Mouse (Mus musculus) forebrain, embryonic 16.5 days (tissue): ENCODE results near the gene Impdh1. TPM values are rescaled to one million over a fixed set of nuclear protein-coding genes. Genes with fewer than 3 reads are reported as not detected.

Experiments used
- ATAC-seq: fragments of 200-750 bp; cut with Nextera tagmentation; 2 replicates; pipeline ENCODE4 v1.8.0; 2017; ENCODE audit warnings: mild to moderate bottlenecking, moderate library complexity
- H3K27ac ChIP-seq: fragments of 300-500 bp; sonication (generic); 2 replicates; pipeline ENCODE4 v1.5.1; 2014; ENCODE audit warnings: low read length, control low read depth
- H3K27me3 ChIP-seq: fragments of 300-500 bp; sonication (generic); replicated peaks from 2 replicates; pipeline ENCODE4 v1.6.1; 2014; ENCODE audit warnings: low read length; ENCODE audit not compliant: control insufficient read depth, insufficient read depth
- H3K36me3 ChIP-seq: fragments of 300-500 bp; sonication (generic); 2 replicates; pipeline ENCODE4 v1.6.1; 2014; ENCODE audit not compliant: control insufficient read depth, insufficient read depth
- H3K4me1 ChIP-seq: fragments of 300-500 bp; sonication (generic); replicated peaks from 2 replicates; pipeline ENCODE4 v1.6.1; 2014; ENCODE audit warnings: low read length; ENCODE audit not compliant: control insufficient read depth, insufficient read depth
- H3K4me2 ChIP-seq: fragments of 300-500 bp; sonication (generic); 2 replicates; pipeline ENCODE4 v1.6.1; 2014; ENCODE audit warnings: mild to moderate bottlenecking, low read length, control low read depth
- H3K4me3 ChIP-seq: fragments of 300-500 bp; sonication (generic); replicated peaks from 2 replicates; pipeline ENCODE4 v1.5.1; 2014; ENCODE audit warnings: mild to moderate bottlenecking, low read length, control low read depth
- H3K9ac ChIP-seq: fragments of 300-500 bp; sonication (generic); replicated peaks from 2 replicates; pipeline ENCODE4 v1.6.1; 2014; ENCODE audit warnings: low read depth, low read length, control low read depth
- H3K9me3 ChIP-seq: fragments of 300-500 bp; sonication (generic); 2 replicates; pipeline ENCODE4 v1.6.1; 2016; ENCODE audit warnings: low read length; ENCODE audit not compliant: control insufficient read depth
- WGBS: fragments of 180-500 bp; shearing (Covaris S2); extraction: QIAGEN DNeasy Blood & Tissue Kit; methylation state at CpG from one replicate; pipeline ENCODE4 v1.1.7; 2014; 5-methylcytosine and 5-hydroxymethylcytosine counted together
- polyA plus RNA-seq: library from polyadenylated mRNA; unstranded; fragments of >200 nt; fragmentation: Nextera tagmentation; extraction: Ambion mirVana; gene quantifications from 2 replicates; pipeline ENCODE4 v1.2.1, GENCODE M21; 2015

Impdh1 gene
- polyA plus RNA-seq, 1 experiment from 2014 or later, result 74.5 TPM

DNA sequence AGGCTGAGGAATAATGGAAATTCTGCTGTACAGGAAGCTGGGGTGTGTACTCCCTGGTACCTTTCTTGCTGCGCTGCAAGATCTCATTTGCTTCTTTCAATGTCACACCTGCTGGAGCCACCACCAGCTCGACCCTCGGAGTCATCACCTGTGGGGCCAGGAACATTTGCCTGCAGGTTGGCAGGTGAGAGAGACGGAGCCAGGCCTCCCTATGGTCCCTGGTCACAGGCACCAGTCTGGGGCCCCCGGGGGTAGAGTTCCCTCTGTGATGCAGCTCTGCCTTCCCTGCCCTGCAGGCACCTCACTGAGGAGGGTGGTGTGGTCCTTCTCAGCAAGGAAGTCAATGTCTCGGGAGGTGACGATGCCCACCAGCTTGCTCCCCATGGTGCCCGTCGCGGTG is 10.2 kb downstream of the Impdh1 start:
- Histone ChIP-seq H3K9me3 (no peaks in the 10 kb centered on the region), H3K36me3 (no peaks in the 10 kb centered on the region; the same call in 1 of the 2 replicates), H3K4me1 (peaks cover 20% of the 10 kb centered on the region), H3K4me3 (no peak overlapping the region), H3K27ac (no peak overlapping the region), H3K9ac (no peak overlapping the region), H3K27me3 (no peaks in the 10 kb centered on the region), H3K4me2 (no peak overlapping the region)
- 92% methylated on average over 10 of the region's 10 CpGs for WGBS
- no peak for ATAC-seq

GRCm38 (mm10) chr6:29204932-29205614 is 11.1 kb downstream of the Impdh1 start:
- no peak overlapping the region for H3K4me3 ChIP-seq
- no peak overlapping the region for H3K9ac ChIP-seq
- H3K27me3 ChIP-seq, result no peaks in the 10 kb centered on the region
- no peak overlapping the region for H3K4me2 ChIP-seq
- no peaks in the 10 kb centered on the region for H3K9me3 ChIP-seq
- H3K27ac ChIP-seq, result no peak overlapping the region
- H3K4me1 ChIP-seq, result peaks cover 12% of the 10 kb centered on the region
- peak; percentile 43 for ATAC-seq
- no peaks in the 10 kb centered on the region; the same call in 1 of the 2 replicates for H3K36me3 ChIP-seq
- WGBS, result 55% methylated on average over 15 of the region's 15 CpGs

- no peak overlapping the region for H3K4me3 ChIP-seq
- H3K27ac ChIP-seq, result no peak overlapping the region
- no peaks in the 10 kb centered on the region for H3K27me3 ChIP-seq
- no peak overlapping the region for H3K9ac ChIP-seq
- peaks cover 3% of the 10 kb centered on the region for H3K4me1 ChIP-seq
- no peaks in the 10 kb centered on the region; the same call in 1 of the 2 replicates for H3K36me3 ChIP-seq
- 91% methylated on average over 6 of the region's 6 CpGs for WGBS
- ATAC-seq, result no peak
- H3K9me3 ChIP-seq, result no peaks in the 10 kb centered on the region
- H3K4me2 ChIP-seq, result no peak overlapping the region
These were observed 12.1 kb downstream of the Impdh1 start for GRCm38 (mm10) chr6:29203861-29204585.

DNA sequence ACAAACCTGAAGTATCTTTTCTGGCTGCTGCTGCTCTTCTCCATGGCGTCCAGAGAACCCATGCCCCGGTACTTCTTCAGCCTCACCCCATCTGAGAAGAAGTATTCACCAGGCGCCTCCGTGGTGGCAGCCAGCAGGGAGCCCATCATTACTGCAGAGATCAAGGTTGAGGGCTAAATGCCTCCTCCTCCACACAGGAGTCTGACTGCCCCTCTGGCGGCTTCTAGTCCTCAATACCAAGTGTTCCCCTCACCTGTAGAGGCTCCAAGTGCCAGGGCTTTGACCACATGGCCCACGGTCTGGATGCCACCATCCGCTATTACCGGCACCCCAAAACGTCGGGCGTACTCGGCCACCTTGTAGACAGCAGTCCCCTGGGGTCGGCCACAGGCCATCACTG is 13.1 kb downstream of the Impdh1 start:
- WGBS, result 90% methylated on average over 13 of the region's 13 CpGs
- Histone ChIP-seq H3K9ac (no peak overlapping the region), H3K4me2 (no peak overlapping the region), H3K9me3 (no peaks in the 10 kb centered on the region), H3K4me3 (no peak overlapping the region), H3K4me1 (peaks cover 8% of the 10 kb centered on the region), H3K27me3 (no peaks in the 10 kb centered on the region), H3K36me3 (no peaks in the 10 kb centered on the region; the same call in 1 of the 2 replicates), H3K27ac (no peak overlapping the region)
- ATAC-seq, result no peak

GRCm38 (mm10) chr6:29201988-29202387 is 14.2 kb downstream of the Impdh1 start:
- Histone ChIP-seq H3K36me3 (no peaks in the 10 kb centered on the region; the same call in 1 of the 2 replicates), H3K9me3 (no peaks in the 10 kb centered on the region), H3K27me3 (no peaks in the 10 kb centered on the region), H3K9ac (no peak overlapping the region), H3K4me3 (no peak overlapping the region), H3K4me1 (peaks cover 10% of the 10 kb centered on the region), H3K27ac (no peak overlapping the region), H3K4me2 (no peak overlapping the region)
- WGBS, result 82% methylated on average over 8 of the region's 8 CpGs
- ATAC-seq, result no peak

- H3K9ac ChIP-seq, result no peak overlapping the region
- WGBS, result 91% methylated on average over 5 of the region's 5 CpGs
- no peak overlapping the region for H3K4me2 ChIP-seq
- H3K27ac ChIP-seq, result no peak overlapping the region
- H3K9me3 ChIP-seq, result no peaks in the 10 kb centered on the region
- peaks cover 10% of the 10 kb centered on the region for H3K4me1 ChIP-seq
- no peak overlapping the region for H3K4me3 ChIP-seq
- H3K36me3 ChIP-seq, result no peaks in the 10 kb centered on the region; the same call in 1 of the 2 replicates
- no peaks in the 10 kb centered on the region for H3K27me3 ChIP-seq
- no peak for ATAC-seq
These were observed 14.8 kb downstream of the Impdh1 start for GRCm38 (mm10) chr6:29201341-29201740.

GRCm38 (mm10) chr6:29200496-29200895 is 15.7 kb downstream of the Impdh1 start:
- H3K9ac ChIP-seq, result no peak overlapping the region
- no peak overlapping the region for H3K4me2 ChIP-seq
- no peaks in the 10 kb centered on the region for H3K9me3 ChIP-seq
- H3K4me3 ChIP-seq, result no peak overlapping the region
- 77% methylated on average over 3 of the region's 3 CpGs for WGBS
- no peak overlapping the region for H3K27ac ChIP-seq
- H3K27me3 ChIP-seq, result no peaks in the 10 kb centered on the region
- H3K4me1 ChIP-seq, result peaks cover 10% of the 10 kb centered on the region
- no peaks in the 10 kb centered on the region; the same call in 1 of the 2 replicates for H3K36me3 ChIP-seq
- ATAC-seq, result no peak

GRCm38 (mm10) chr6:29199223-29199855 is 16.8 kb downstream of the Impdh1 start:
- H3K4me3 ChIP-seq, result peak overlapping the region; percentile 31; the same call in 1 of the 2 replicates
- no peak for ATAC-seq
- peak overlapping the region; percentile 52 for H3K4me2 ChIP-seq
- 49% methylated on average over 8 of the region's 8 CpGs for WGBS
- no peaks in the 10 kb centered on the region for H3K27me3 ChIP-seq
- no peak overlapping the region for H3K27ac ChIP-seq
- H3K9me3 ChIP-seq, result no peaks in the 10 kb centered on the region
- H3K9ac ChIP-seq, result peak overlapping the region; percentile 10; the same call in 1 of the 2 replicates
- no peaks in the 10 kb centered on the region; the same call in 1 of the 2 replicates for H3K36me3 ChIP-seq
- peaks cover 10% of the 10 kb centered on the region for H3K4me1 ChIP-seq
